Mouse (Mus musculus): ENCODE data around the gene Gripap1. TPM values are rescaled to one million over a fixed set of nuclear protein-coding genes. Genes with fewer than 3 reads are reported as not detected.

Gripap1 gene
- polyA plus RNA-seq (2015; fragmentation: Nextera tagmentation; extraction: Ambion mirVana), result 38.5 and 43.6 TPM in 2 replicates

DNA sequence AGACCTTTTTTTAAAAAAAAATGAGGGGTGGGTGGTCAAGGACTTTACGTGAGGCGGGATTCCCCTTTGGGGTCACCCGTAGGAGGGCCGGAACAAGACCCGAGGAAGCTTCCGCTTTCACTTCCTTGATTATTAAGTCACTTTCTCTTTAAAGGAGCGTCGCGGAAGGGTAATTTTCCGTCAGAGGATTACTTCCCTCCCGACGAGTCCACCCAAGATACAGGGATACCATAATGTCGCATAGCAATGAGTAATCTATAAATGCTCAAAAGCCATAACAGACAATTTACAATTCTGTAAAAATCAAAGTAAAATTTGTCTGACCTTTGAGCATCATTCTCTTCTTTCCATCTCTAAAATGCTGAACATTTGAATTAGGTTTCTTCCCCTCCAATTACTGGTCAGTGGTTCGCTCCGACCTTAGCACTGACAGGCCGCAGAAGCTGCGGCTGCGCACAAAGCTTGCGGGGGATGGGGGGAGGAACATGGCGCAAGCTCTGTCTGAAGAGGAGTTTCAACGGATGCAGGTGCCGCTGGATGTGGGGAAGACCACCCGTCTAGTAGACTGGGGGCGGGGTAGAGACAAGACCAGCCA lies at the start of gene Gripap1:
Gripap1 (plus strand) TSS at position 224 of the 595 bp plus-strand sequence.

DNA sequence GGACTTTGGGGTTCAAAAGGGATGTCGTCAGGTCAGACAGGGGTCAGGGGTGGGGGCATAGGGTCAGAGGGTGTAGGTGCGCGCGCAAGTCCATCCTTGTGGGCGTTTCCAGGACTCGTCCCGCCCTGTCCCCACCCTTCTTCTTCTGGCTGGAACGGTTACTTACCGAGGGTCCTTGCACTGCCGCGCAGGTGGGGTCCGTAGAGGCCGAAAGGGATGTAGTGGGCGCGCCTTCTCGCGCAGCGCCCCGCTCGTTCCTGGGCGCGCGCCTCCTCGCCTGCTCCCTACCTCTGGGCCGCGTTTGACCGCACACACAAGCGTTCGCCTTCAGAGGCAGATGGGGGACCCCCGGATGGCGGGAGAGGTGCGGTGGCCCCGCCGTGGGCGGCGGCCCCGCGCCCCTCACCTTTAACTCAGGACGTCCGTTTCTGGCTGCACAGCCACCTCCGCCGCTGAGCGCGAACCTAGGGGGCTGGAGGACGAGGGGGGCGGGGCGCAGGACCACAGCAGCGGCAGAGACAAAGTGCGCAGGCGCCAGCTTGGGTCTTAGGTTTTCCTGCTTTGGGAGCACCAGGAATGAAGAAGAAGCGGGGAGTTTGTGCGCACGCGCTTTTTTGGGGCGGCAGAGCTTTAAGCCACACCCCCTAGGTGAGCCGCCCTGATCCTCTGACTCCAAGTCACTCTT lies 39.0 kb upstream of the Gripap1 start, which contains the start of gene Ccdc120:
Ccdc120 (minus strand) TSS at position 474 of the 685 bp plus-strand sequence.

DNA sequence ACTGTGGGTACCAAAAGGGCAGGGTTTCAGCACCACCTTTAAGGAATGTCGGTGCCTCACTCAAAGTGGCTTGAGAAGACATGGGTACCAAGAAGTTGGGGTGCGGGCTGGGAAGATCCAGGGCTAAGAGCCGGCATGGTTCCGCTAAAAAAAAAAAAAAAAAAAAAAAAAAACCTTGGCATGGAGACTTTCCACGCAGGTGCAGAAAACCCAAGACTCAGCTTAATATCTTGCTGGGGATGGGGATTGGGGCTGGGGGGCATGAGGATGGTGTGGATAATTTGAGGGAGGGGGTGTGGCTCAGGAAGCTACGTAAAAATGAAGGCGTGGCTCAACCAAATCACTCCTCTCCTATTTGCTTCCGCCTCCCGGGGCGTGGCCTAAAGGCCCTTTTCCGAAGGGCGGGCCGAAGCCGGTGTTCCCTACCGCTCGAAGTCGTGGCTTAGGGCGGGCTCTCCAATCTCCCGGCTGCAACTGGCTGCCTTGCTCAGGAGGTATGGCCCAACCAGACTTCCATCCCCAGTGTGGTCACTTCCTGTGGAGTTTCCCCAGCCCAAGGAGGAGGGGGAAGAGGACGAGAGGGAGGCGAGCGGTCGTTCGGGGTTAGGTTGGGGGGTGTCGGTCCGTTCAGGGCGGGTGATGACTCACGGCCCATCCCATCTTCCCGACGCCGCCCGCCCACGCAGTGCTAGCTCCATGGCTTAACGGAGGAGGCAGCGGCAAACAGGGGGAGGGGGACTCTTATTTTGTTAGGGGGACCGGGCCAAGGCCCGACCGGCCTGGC lies 27.2 kb upstream of the Gripap1 start, which contains the start of gene Tfe3:
Tfe3 (plus strand) TSS at position 424 of the 784 bp plus-strand sequence.

DNA sequence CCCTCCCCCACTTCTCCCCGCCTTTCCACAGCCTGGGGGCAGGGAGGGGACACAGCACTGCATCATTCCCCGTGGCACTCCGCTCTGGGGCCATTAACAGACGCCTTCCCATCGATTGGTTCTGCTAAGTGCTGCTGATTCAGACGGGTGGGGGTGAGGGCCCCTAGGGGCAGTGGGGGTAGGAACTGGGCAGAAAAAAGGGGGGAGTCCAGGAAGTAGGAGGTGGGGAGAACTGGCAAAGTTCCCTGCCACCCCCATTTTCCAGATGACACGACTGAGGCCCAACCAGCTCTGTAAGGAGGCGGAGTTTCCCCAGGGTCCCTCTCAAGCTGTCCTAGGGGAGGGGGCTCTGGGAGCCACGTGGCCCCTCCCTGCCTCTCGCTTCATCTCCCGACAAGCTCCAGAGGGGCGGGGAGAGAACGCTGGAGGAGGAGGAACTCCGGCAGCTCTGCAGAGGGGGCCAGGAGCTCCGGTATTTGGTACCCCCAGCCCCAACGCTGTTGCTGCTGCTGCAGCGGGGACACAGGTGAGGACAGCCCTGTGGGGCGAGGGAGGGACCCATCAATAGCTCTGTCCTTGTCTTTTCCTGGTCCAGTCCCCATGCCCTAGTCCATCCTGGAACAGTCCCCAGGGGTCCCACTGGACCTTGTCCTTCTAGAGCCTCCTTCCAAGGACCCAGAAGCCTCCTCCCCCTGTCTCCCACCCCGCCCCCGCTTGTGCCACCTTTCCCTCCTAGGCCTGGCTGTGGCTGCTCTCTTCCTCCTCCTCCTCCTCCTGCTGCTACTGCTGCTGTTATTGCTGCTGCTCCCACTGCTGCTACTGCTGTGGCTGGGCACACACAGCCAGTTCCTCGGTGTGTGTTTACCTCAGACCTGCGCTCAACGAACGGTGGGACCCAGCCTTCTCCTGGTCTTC lies 32.6 kb downstream of the Gripap1 start, which contains the start of gene Kcnd1:
Kcnd1 (plus strand) TSS at position 425 of the 915 bp plus-strand sequence.

DNA sequence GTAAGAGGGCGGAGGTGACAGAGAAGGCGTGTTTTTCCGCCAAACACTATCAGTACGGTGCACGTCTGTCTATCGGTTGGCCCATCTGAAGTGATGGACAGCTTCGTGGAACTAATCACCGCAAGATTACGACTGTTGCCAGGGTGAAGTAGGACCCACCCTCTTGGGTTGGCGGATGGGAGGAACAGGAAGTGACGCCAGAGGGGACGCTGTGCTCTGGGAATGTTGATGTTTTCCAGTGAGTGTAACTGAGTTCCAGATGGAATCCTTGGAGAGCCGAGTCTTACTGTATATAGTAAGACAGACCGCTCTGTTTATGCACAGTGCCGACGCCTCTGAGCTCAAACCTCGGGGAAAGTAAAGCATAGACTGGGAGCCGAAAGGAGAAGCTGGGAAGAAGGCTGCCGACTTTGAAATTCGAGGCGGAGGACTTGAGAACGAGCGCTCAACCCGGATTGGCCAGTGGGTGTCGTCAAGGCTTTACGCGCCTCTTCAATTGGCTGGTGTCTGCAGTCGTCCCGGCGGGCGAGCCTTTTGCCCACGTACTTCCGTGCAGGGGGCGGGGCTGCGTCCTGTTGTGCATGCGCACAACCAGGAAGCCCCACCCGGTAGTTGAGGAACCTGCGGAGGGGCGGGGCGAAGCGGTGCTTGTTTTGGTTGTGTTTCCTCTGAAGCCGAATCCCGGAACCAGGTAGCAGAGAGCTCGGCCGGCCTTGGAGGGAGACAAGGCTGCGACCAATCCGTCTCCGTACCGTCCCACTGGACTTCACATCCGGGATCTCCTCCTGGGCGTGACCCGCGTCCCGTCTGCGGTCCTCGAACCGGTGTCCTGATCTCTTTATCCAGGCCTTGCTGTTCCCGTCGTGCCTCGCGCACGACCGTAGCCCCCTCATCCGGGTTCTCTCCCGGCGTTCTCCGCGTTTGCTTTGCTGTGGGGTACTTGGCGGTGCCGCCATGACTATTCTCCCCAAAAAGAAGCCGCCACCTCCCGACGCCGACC lies 51.9 kb downstream of the Gripap1 start, which contains the start of gene Otud5:
Otud5 (plus strand) TSS at position 202 of the 1,000 bp plus-strand sequence.

MicroRNA genes within 50 kb of the gene (microRNA counts, 519-probe panel; counts per million panel counts)
- microRNA mmu-miR-1198, result 4,280 counts per million, percentile 19 among the panel's probes with 10 or more counts

Other genes with a start within 250 kb of the Gripap1 start
- not detected in 2 replicates for gene Foxp3, start 216.1 kb upstream of the Gripap1 start, polyA plus RNA-seq (2015; fragmentation: Nextera tagmentation; extraction: Ambion mirVana)
- gene Ppp1r3f, start 215.5 kb upstream of the Gripap1 start, polyA plus RNA-seq (2015; fragmentation: Nextera tagmentation; extraction: Ambion mirVana), result 0.25 and 0.29 TPM in 2 replicates
- gene Ccdc22, start 184.2 kb upstream of the Gripap1 start, polyA plus RNA-seq (2015; fragmentation: Nextera tagmentation; extraction: Ambion mirVana), result 20.3 and 21.9 TPM in 2 replicates
- gene Cacna1f, start 182.7 kb upstream of the Gripap1 start, polyA plus RNA-seq (2015; fragmentation: Nextera tagmentation; extraction: Ambion mirVana), result 0.06 and 0.11 TPM in 2 replicates
- 0.34 and 0.43 TPM in 2 replicates for gene Syp, start 151.3 kb upstream of the Gripap1 start, polyA plus RNA-seq (2015; fragmentation: Nextera tagmentation; extraction: Ambion mirVana)
- gene Prickle3, start 132.5 kb upstream of the Gripap1 start, polyA plus RNA-seq (2015; fragmentation: Nextera tagmentation; extraction: Ambion mirVana), result 4.6 and 5.8 TPM in 2 replicates
- 82.0 and 99.0 TPM in 2 replicates for gene Plp2, start 118.4 kb upstream of the Gripap1 start, polyA plus RNA-seq (2015; fragmentation: Nextera tagmentation; extraction: Ambion mirVana)
- gene Magix, start 108.5 kb upstream of the Gripap1 start, polyA plus RNA-seq (2015; fragmentation: Nextera tagmentation; extraction: Ambion mirVana), result 0.34 and 0.70 TPM in 2 replicates
- gene Gpkow, start 92.6 kb upstream of the Gripap1 start, polyA plus RNA-seq (2015; fragmentation: Nextera tagmentation; extraction: Ambion mirVana), result 15.6 and 16.1 TPM in 2 replicates
- gene Wdr45, start 75.4 kb upstream of the Gripap1 start, polyA plus RNA-seq (2015; fragmentation: Nextera tagmentation; extraction: Ambion mirVana), result 23.5 and 26.1 TPM in 2 replicates
- gene Gm45208, start 67.5 kb upstream of the Gripap1 start, polyA plus RNA-seq (2015; fragmentation: Nextera tagmentation; extraction: Ambion mirVana), result 0.69 and 0.82 TPM in 2 replicates
- gene Praf2, start 61.3 kb upstream of the Gripap1 start, polyA plus RNA-seq (2015; fragmentation: Nextera tagmentation; extraction: Ambion mirVana), result 7.2 and 7.9 TPM in 2 replicates
- 2.1 and 2.4 TPM in 2 replicates for gene Ccdc120, start 38.9 kb upstream of the Gripap1 start, polyA plus RNA-seq (2015; fragmentation: Nextera tagmentation; extraction: Ambion mirVana)
- gene Tfe3, start 27.2 kb upstream of the Gripap1 start, polyA plus RNA-seq (2015; fragmentation: Nextera tagmentation; extraction: Ambion mirVana), result 14.4 and 18.0 TPM in 2 replicates
- 0.41 and 0.44 TPM in 2 replicates for gene Kcnd1, start 32.5 kb downstream of the Gripap1 start, polyA plus RNA-seq (2015; fragmentation: Nextera tagmentation; extraction: Ambion mirVana)
- gene Otud5, start 51.6 kb downstream of the Gripap1 start, polyA plus RNA-seq (2015; fragmentation: Nextera tagmentation; extraction: Ambion mirVana), result 47.1 and 48.6 TPM in 2 replicates
- 4.5 and 6.1 TPM in 2 replicates for gene Pim2, start 88.5 kb downstream of the Gripap1 start, polyA plus RNA-seq (2015; fragmentation: Nextera tagmentation; extraction: Ambion mirVana)
- 14.2 and 17.2 TPM in 2 replicates for gene Slc35a2, start 94.3 kb downstream of the Gripap1 start, polyA plus RNA-seq (2015; fragmentation: Nextera tagmentation; extraction: Ambion mirVana)
- 56.8 and 65.6 TPM in 2 replicates for gene Pqbp1, start 109.5 kb downstream of the Gripap1 start, polyA plus RNA-seq (2015; fragmentation: Nextera tagmentation; extraction: Ambion mirVana)
- gene Timm17b, start 109.6 kb downstream of the Gripap1 start, polyA plus RNA-seq (2015; fragmentation: Nextera tagmentation; extraction: Ambion mirVana), result 104 and 105 TPM in 2 replicates
- not detected in 2 replicates for gene Gm10491, start 118.1 kb downstream of the Gripap1 start, polyA plus RNA-seq (2015; fragmentation: Nextera tagmentation; extraction: Ambion mirVana)
- gene Gm10490, start 119.8 kb downstream of the Gripap1 start, polyA plus RNA-seq (2015; fragmentation: Nextera tagmentation; extraction: Ambion mirVana), result not detected in 2 replicates
- gene Pcsk1n, start 130.1 kb downstream of the Gripap1 start, polyA plus RNA-seq (2015; fragmentation: Nextera tagmentation; extraction: Ambion mirVana), result 0.10 and 0.12 TPM in 2 replicates
- not detected in 2 replicates for gene Eras, start 138.8 kb downstream of the Gripap1 start, polyA plus RNA-seq (2015; fragmentation: Nextera tagmentation; extraction: Ambion mirVana)
- 4.6 and 5.7 TPM in 2 replicates for gene Hdac6, start 158.1 kb downstream of the Gripap1 start, polyA plus RNA-seq (2015; fragmentation: Nextera tagmentation; extraction: Ambion mirVana)
- 115 and 131 TPM in 2 replicates for gene Gata1, start 188.3 kb downstream of the Gripap1 start, polyA plus RNA-seq (2015; fragmentation: Nextera tagmentation; extraction: Ambion mirVana)
- not detected in 2 replicates for gene Glod5, start 228.7 kb downstream of the Gripap1 start, polyA plus RNA-seq (2015; fragmentation: Nextera tagmentation; extraction: Ambion mirVana)

Measured in spleen, postnatal 0 days (tissue).